Mouse (Mus musculus): ENCODE data around the gene Gabpb2. TPM values are rescaled to one million over a fixed set of nuclear protein-coding genes. Genes with fewer than 3 reads are reported as not detected.

The Gabpb2 gene
- total and polyA plus RNA-seq, 3 experiments: 72.2 to 92.8 (median 82.2) TPM

- peak; percentile 30; the same call in 1 of the 2 replicates for TF ChIP-seq TCF12 (IDR thresholded peaks at IDR 0.05; ENCODE audit: low read depth, low read length)
Measured at GRCm38 (mm10) chr3:95153874-95154273, 63.8 kb downstream of the Gabpb2 start (continued).

GRCm38 (mm10) chr3:95147924-95148323 is 69.8 kb downstream of the Gabpb2 start:
- TF ChIP-seq ZC3H11A (IDR thresholded peaks at IDR 0.05; ENCODE audit: low read depth, low read length): no peak
- no peak for TF ChIP-seq RCOR1 (IDR thresholded peaks at IDR 0.05; ENCODE audit: low read depth, low read length)
- no peak for TF ChIP-seq MXI1 (IDR thresholded peaks at IDR 0.05; ENCODE audit: low read depth, low read length)
- TF ChIP-seq POLR2AphosphoS2 (IDR thresholded peaks at IDR 0.05; ENCODE audit: low read length): no peak
- TF ChIP-seq CTCF (IDR thresholded peaks at IDR 0.05 in 2 of 3, conservative IDR thresholded peaks at IDR 0.05 in 1 of 3; ENCODE audit: control insufficient read depth in 1 of 3, insufficient read depth in 1 of 3, low read depth in 2 of 3, low read length in 3 of 3, poor library complexity in 1 of 3, severe bottlenecking in 1 of 3): no peak
- TF ChIP-seq EP300 (IDR thresholded peaks at IDR 0.05; ENCODE audit: low read depth in 1 of 2, low read length in 2 of 2): no peak
- no peak for TF ChIP-seq POLR2A (IDR thresholded peaks at IDR 0.05; ENCODE audit: control insufficient read depth in 1 of 2, insufficient read depth in 1 of 2, low read depth in 1 of 2, low read length in 2 of 2, poor library complexity in 1 of 2)
- no peak for TF ChIP-seq JUND (IDR thresholded peaks at IDR 0.05; ENCODE audit: low read depth, low read length)
- no peak for TF ChIP-seq GABPA (IDR thresholded peaks at IDR 0.05; ENCODE audit: low read depth, low read length)
- Histone ChIP-seq H3K9me3 (replicated peaks; ENCODE audit: insufficient read depth, low read length) (no peaks in the 10 kb centered on the region), H3K27ac (ENCODE audit: control insufficient read depth, low read depth, low read length) (no peak overlapping the region)

GRCm38 (mm10) chr3:95142617-95143011 is 75.1 kb downstream of the Gabpb2 start:
- H3K9ac ChIP-seq (ENCODE audit: control insufficient read depth, low read depth, low read length, poor library complexity, severe bottlenecking): peak overlapping the region; percentile 5
- H3K27ac ChIP-seq (ENCODE audit: control insufficient read depth, low read depth, low read length): no peak overlapping the region
- H3K27me3 ChIP-seq (ENCODE audit: control insufficient read depth in 1 of 2, insufficient read depth in 2 of 2, low read length in 2 of 2): no peaks in the 10 kb centered on the region; a peak in 2 of 4 replicates
- DNase-seq (ENCODE audit: low read depth, low spot score): peak; percentile 95
- no peaks in the 10 kb centered on the region for H3K79me2 ChIP-seq (ENCODE audit: control insufficient read depth, insufficient read depth, low read length, poor library complexity)
- no peaks in the 10 kb centered on the region for H3K9me3 ChIP-seq (replicated peaks; ENCODE audit: insufficient read depth, low read length)
- peak overlapping the region; percentile 32 to 43 for H3K4me3 ChIP-seq (ENCODE audit: control insufficient read depth in 1 of 2, insufficient read depth in 1 of 2, low read depth in 2 of 2, low read length in 2 of 2)
- TF ChIP-seq CTCF (IDR thresholded peaks at IDR 0.05 in 2 of 3, conservative IDR thresholded peaks at IDR 0.05 in 1 of 3; ENCODE audit: control insufficient read depth in 1 of 3, insufficient read depth in 1 of 3, low read depth in 2 of 3, low read length in 3 of 3, poor library complexity in 1 of 3, severe bottlenecking in 1 of 3) (peak in 2 of 3 experiments; percentile 99 to 100; a peak in 4 of 6 replicates), SIN3A (IDR thresholded peaks at IDR 0.05; ENCODE audit: low read length) (peak; percentile 48; the same call in 1 of the 2 replicates), ELF1 (IDR thresholded peaks at IDR 0.05; ENCODE audit: low read depth, low read length) (no peak), MYC (IDR thresholded peaks at IDR 0.05; ENCODE audit: low read depth, low read length) (peak; percentile 56; the same call in 1 of the 2 replicates), SMC3 (IDR thresholded peaks at IDR 0.05; ENCODE audit: low read depth, low read length) (peak; percentile 98), ETS1 (IDR thresholded peaks at IDR 0.05; ENCODE audit: low read depth, low read length) (no peak), JUND (IDR thresholded peaks at IDR 0.05; ENCODE audit: low read depth, low read length) (no peak), CHD2 (IDR thresholded peaks at IDR 0.05; ENCODE audit: low read length) (no peak), RAD21 (IDR thresholded peaks at IDR 0.05; ENCODE audit: low read depth, low read length) (peak; percentile 96), USF2 (IDR thresholded peaks at IDR 0.05; ENCODE audit: borderline replicate concordance in 1 of 2, insufficient read depth in 1 of 2, low read depth in 1 of 2, low read length in 2 of 2) (no peak), ZKSCAN1 (IDR thresholded peaks at IDR 0.05; ENCODE audit: low read depth, low read length) (no peak), UBTF (IDR thresholded peaks at IDR 0.05; ENCODE audit: borderline replicate concordance, insufficient read depth, low read depth, low read length) (no peak), NRF1 (IDR thresholded peaks at IDR 0.05; ENCODE audit: insufficient read depth, low read depth, low read length, poor library complexity, severe bottlenecking) (no peak), POLR2A (IDR thresholded peaks at IDR 0.05; ENCODE audit: control insufficient read depth in 1 of 2, insufficient read depth in 1 of 2, low read depth in 1 of 2, low read length in 2 of 2, poor library complexity in 1 of 2) (no peak), MAX (IDR thresholded peaks at IDR 0.05; ENCODE audit: low read length) (no peak), MAZ (IDR thresholded peaks at IDR 0.05; ENCODE audit: low read depth, low read length) (no peak), GATA1 (IDR thresholded peaks at IDR 0.05; ENCODE audit: low read depth, low read length) (no peak), TBP (IDR thresholded peaks at IDR 0.05; ENCODE audit: low read depth, low read length) (peak; percentile 22; the same call in 1 of the 2 replicates), ZMIZ1 (IDR thresholded peaks at IDR 0.05; ENCODE audit: low read depth, low read length) (no peak), ZC3H11A (IDR thresholded peaks at IDR 0.05; ENCODE audit: low read depth, low read length) (peak; percentile 90)
- H3K4me1 ChIP-seq (ENCODE audit: control insufficient read depth in 1 of 2, insufficient read depth in 2 of 2, low read length in 2 of 2): peaks cover 8 to 14% of the 10 kb centered on the region in 2 experiments
- H3K36me3 ChIP-seq (ENCODE audit: control insufficient read depth in 1 of 2, insufficient read depth in 2 of 2, low read length in 2 of 2): peaks cover 0 to 14% of the 10 kb centered on the region in 2 experiments; a peak in 3 of 4 replicates

More at GRCm38 (mm10) chr3:95147924-95148323, 69.8 kb downstream of the Gabpb2 start:
- H3K79me2 ChIP-seq (ENCODE audit: control insufficient read depth, insufficient read depth, low read length, poor library complexity): no peaks in the 10 kb centered on the region
- H3K4me3 ChIP-seq (ENCODE audit: control insufficient read depth in 1 of 2, insufficient read depth in 1 of 2, low read depth in 2 of 2, low read length in 2 of 2): no peak overlapping the region
- no peaks in the 10 kb centered on the region for H3K36me3 ChIP-seq (ENCODE audit: control insufficient read depth in 1 of 2, insufficient read depth in 2 of 2, low read length in 2 of 2)
- no peaks in the 10 kb centered on the region; a peak in 4 of 4 replicates for H3K27me3 ChIP-seq (ENCODE audit: control insufficient read depth in 1 of 2, insufficient read depth in 2 of 2, low read length in 2 of 2)
- no peak for DNase-seq (ENCODE audit: low read depth, low spot score)
- H3K4me1 ChIP-seq (ENCODE audit: control insufficient read depth in 1 of 2, insufficient read depth in 2 of 2, low read length in 2 of 2): no peaks in the 10 kb centered on the region
- no peak overlapping the region for H3K9ac ChIP-seq (ENCODE audit: control insufficient read depth, low read depth, low read length, poor library complexity, severe bottlenecking)
